Mouse (Mus musculus) liver, adult 2 months (tissue): ENCODE measurements around the gene Smc4.

ENCODE experiments used
- CTCF ChIP-seq: fragments of 200-500 bp; IDR thresholded peaks from 2 replicates; pipeline ENCODE4 v1.5.1; 2011; ENCODE audit warnings: low read depth, low read length, control low read depth
- POLR2A ChIP-seq: fragments of 200-500 bp; IDR thresholded peaks from 2 replicates; pipeline ENCODE4 v1.6.1; 2011; ENCODE audit warnings: low read length, control low read depth; ENCODE audit not compliant: insufficient read depth; ENCODE audit errors: extremely low read depth

GRCm38 (mm10) chr3:69045400-69045703 is 40.8 kb downstream of the Smc4 start:
- TF ChIP-seq POLR2A (no peak), CTCF (no peak)
